Mouse (Mus musculus) midbrain, embryonic 12.5 days (tissue): ENCODE measurements at regions not wholly inside any gene's neighbourhood (a gene's known extent, or its start where the extent isn't known, plus 50 kb on each side); places are given as distances from the start of the nearest gene placed in this dataset.

Experiments used
- ATAC-seq: fragments of 200-750 bp; cut with Nextera tagmentation; 2 replicates; pipeline ENCODE4 v1.8.0; 2017; ENCODE audit warnings: low read depth, moderate TSS enrichment, moderate library complexity; ENCODE audit not compliant: low FRiP score
- H3K27ac ChIP-seq: fragments of 300-500 bp; sonication (generic); replicated peaks from 2 replicates; pipeline ENCODE4 v1.5.1; 2016; ENCODE audit warnings: mild to moderate bottlenecking
- H3K27me3 ChIP-seq: fragments of 300-500 bp; sonication (generic); 2 replicates; pipeline ENCODE4 v1.6.1; 2016; ENCODE audit warnings: mild to moderate bottlenecking
- H3K36me3 ChIP-seq: fragments of 300-500 bp; sonication (generic); 2 replicates; pipeline ENCODE4 v1.6.1; 2016
- H3K4me1 ChIP-seq: fragments of 300-500 bp; sonication (generic); 2 replicates; pipeline ENCODE4 v1.6.1; 2016
- H3K4me2 ChIP-seq: fragments of 300-500 bp; sonication (generic); replicated peaks from 2 replicates; pipeline ENCODE4 v1.6.1; 2016; ENCODE audit warnings: mild to moderate bottlenecking, moderate library complexity
- H3K4me3 ChIP-seq: fragments of 300-500 bp; sonication (generic); 2 replicates; pipeline ENCODE4 v1.5.1; 2016; ENCODE audit warnings: mild to moderate bottlenecking
- H3K9ac ChIP-seq: fragments of 300-500 bp; sonication (generic); replicated peaks from 2 replicates; pipeline ENCODE4 v1.6.1; 2016; ENCODE audit warnings: mild to moderate bottlenecking, moderate library complexity
- H3K9me3 ChIP-seq: fragments of 300-500 bp; sonication (generic); 2 replicates; pipeline ENCODE4 v1.6.1; 2016; ENCODE audit warnings: mild to moderate bottlenecking
- WGBS: fragments of 180-500 bp; shearing (Covaris S2); methylation state at CpG from one replicate; pipeline ENCODE4 v1.1.7; 2016; 5-methylcytosine and 5-hydroxymethylcytosine counted together

DNA sequence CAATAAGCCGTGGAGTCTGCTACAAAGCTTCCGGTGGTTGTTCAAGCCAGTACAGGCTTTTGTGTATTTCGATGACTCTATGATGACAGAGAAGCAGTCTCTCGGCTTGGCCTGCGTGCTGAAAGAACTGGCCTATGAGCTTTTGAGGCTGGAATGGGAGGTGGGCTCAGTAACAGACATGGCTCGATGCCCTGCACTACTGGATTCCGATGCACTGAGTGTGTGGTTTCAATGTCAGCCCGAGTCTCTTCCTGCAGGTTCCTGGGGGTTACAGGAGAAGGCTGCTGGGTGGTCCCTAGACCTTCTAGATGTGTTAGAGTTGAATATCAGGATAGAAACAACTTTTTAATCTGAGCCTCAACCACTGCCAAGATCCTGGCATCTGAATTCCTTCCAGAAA, 53.2 kb downstream of the Gm815 start:
- no peaks in the 10 kb centered on the region for H3K27me3 ChIP-seq
- H3K27ac ChIP-seq = no peak overlapping the region
- no peaks in the 10 kb centered on the region for H3K4me1 ChIP-seq
- no peaks in the 10 kb centered on the region for H3K36me3 ChIP-seq
- H3K4me3 ChIP-seq = no peak overlapping the region
- no peak overlapping the region for H3K9ac ChIP-seq
- no peaks in the 10 kb centered on the region for H3K9me3 ChIP-seq
- WGBS = 82% methylated on average over 8 of the region's 8 CpGs
- ATAC-seq = no peak
- no peak overlapping the region for H3K4me2 ChIP-seq

DNA sequence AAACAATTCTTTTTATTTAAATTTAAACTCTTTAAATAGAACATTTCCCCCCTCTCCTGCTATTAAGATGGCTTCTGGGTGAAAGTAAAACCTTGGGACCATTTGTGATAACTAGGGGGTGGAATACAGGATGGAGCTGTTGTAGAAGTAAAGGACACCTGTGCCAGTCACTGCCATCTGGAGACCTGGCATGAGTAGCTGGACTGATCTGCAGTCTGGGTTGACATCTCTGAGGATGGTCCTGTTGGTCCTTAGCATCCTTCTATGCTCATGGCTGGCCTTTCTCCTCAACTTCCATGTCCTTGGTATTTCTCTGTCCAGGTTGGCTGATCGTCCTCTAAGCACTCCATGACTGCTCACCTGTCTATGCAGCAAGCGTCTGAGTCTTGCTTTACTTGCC, 58.3 kb downstream of the Gm815 start:
- no peak overlapping the region for H3K9ac ChIP-seq

DNA sequence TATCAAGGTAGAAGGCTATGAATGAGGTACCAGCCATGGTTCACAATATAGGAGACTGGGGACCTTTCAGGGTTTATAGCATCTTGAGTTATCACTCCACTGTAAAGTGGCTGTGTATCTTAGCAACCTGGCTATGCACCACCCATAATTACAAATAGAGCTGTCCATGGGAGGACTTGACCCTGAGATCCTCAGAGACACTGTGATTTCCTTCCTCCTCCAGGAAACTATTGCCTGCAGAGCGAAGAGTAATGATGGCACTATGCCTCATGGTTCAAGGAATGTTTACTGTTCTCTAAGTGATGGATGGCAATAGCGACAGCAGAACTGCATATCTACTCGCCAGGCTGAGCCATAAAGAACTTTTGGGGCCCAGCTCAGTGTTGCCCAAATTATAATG, 60.9 kb downstream of the Gm815 start:
- Histone ChIP-seq H3K4me1 (no peaks in the 10 kb centered on the region), H3K9me3 (no peaks in the 10 kb centered on the region), H3K9ac (no peak overlapping the region), H3K4me3 (no peak overlapping the region), H3K27ac (no peak overlapping the region), H3K4me2 (no peak overlapping the region), H3K36me3 (no peaks in the 10 kb centered on the region), H3K27me3 (no peaks in the 10 kb centered on the region)
- ATAC-seq = no peak
- 85% methylated on average over 3 of the region's 3 CpGs for WGBS

More for the DNA sequence above, 58.3 kb downstream of the Gm815 start:
- Histone ChIP-seq H3K9me3 (no peaks in the 10 kb centered on the region), H3K4me1 (no peaks in the 10 kb centered on the region), H3K27me3 (no peaks in the 10 kb centered on the region), H3K4me3 (no peak overlapping the region), H3K36me3 (no peaks in the 10 kb centered on the region), H3K4me2 (no peak overlapping the region), H3K27ac (no peak overlapping the region)
- ATAC-seq = no peak
- 88% methylated on average over 2 of the region's 2 CpGs for WGBS

DNA sequence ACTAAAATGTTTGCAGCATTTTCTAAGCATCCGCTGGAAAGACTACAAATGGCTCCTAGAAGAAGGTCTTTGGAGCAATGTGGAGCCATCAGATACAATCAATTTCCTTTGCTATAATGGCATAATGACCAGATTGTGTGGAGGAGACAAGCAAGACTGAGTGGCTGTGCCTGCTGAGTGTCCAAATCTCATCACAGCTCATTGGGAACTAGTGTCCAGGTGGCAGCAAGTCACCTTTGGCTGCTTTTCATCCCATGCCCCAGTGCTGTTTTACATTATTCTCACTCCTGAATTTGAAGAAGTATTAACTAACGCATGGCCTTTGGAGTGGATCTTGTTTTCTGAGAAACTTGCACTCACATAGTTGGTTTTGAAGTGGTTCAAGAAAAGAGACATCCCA, 62.8 kb downstream of the Gm815 start:
- 95% methylated on average over 2 of the region's 2 CpGs for WGBS
- Histone ChIP-seq H3K9me3 (no peaks in the 10 kb centered on the region), H3K4me1 (no peaks in the 10 kb centered on the region), H3K27me3 (no peaks in the 10 kb centered on the region), H3K4me3 (no peak overlapping the region), H3K4me2 (no peak overlapping the region), H3K36me3 (no peaks in the 10 kb centered on the region), H3K27ac (no peak overlapping the region), H3K9ac (no peak overlapping the region)
- no peak for ATAC-seq

DNA sequence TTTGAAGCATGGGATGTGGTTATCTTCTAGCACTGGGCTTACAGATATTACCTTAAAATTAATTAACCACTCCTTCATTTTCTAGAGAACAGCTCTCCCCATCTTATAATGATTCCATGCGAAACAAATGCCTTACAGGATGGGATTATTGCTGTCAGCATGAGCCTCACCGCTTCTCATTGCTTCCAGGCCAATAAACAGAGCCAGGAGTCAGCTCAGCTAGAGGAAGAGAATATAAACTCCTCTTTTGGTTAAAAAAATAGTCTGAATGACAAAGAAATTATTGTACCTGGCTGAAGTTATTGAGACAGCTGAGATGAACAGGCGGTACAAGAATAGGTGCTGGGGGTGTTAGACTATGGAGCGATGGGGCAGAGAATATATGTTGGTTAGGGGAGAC, 63.5 kb downstream of the Gm815 start:
- no peak overlapping the region for H3K9ac ChIP-seq
- H3K4me2 ChIP-seq = no peak overlapping the region
- no peak overlapping the region for H3K27ac ChIP-seq
- H3K4me1 ChIP-seq = no peaks in the 10 kb centered on the region
- no peaks in the 10 kb centered on the region for H3K27me3 ChIP-seq
- no peaks in the 10 kb centered on the region for H3K9me3 ChIP-seq
- WGBS = 86% methylated on average over 4 of the region's 4 CpGs
- no peaks in the 10 kb centered on the region for H3K36me3 ChIP-seq
- no peak overlapping the region for H3K4me3 ChIP-seq
- no peak for ATAC-seq

DNA sequence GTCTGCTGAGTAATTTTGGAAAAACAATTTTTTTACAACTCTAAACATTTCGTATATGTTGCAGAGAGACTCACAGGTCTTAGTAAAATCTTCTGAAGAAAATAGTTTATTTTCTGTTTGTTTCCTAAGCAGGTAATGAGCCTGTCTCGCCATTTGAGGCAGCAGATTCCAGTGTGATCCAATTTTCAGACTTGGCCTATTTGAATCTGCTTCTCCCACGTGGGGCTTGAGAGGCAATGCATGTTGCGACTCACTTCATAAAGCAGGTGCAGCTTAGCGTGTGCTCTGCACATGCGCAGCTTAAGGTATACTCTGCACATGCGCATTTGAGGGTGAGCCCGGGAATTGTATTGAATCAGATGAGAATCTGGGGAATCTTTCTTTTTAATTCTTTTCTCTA, 67.7 kb downstream of the Gm815 start:
- Histone ChIP-seq H3K27me3 (no peaks in the 10 kb centered on the region), H3K9me3 (no peaks in the 10 kb centered on the region), H3K9ac (no peak overlapping the region), H3K4me3 (no peak overlapping the region), H3K36me3 (no peaks in the 10 kb centered on the region), H3K4me1 (no peaks in the 10 kb centered on the region), H3K27ac (no peak overlapping the region), H3K4me2 (no peak overlapping the region)
- WGBS = 87% methylated on average over 8 of the region's 8 CpGs
- no peak for ATAC-seq

DNA sequence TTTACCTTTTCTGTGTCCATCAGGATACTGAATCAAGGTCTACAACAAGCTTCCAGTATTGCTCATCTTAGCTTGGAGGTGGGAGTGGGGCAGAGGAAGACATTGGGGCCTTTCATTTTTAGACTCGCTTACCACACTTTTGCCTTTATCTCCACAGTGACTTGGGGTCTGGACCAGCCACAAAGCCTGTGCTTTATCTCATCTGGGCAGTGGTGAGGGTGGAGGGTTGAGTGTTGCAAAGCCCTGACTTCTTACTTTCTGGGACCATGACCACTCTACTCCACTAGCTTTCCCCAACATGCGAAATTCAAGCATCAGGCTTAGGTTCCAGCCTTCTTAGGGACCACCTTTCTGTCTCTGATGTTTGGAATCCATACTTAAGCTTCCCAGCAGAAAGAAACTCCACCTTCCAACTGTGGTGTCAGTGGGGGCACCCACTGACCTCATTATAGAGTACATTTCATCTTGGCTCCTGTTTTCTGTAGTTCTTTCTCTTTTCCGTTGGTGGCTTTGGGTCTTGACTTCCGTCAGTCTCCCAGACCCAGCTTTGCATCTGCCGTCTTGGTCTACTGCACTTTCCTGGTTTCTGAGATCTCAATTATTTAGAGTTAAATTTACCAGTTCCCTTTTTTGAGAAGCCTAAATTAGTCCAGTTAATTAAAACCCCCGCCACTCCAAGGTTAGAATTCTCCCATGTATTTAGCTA, 80.5 kb downstream of the Gm815 start:
- no peak for ATAC-seq
- Histone ChIP-seq H3K4me3 (no peak overlapping the region), H3K4me2 (no peak overlapping the region), H3K36me3 (no peaks in the 10 kb centered on the region), H3K27ac (no peak overlapping the region), H3K27me3 (no peaks in the 10 kb centered on the region), H3K9me3 (0 out of 2 replicates have a peak, but pooled peaks cover 4% of the 10 kb centered on the region), H3K4me1 (no peaks in the 10 kb centered on the region), H3K9ac (no peak overlapping the region)
- 93% methylated on average over 6 of the region's 6 CpGs for WGBS

DNA sequence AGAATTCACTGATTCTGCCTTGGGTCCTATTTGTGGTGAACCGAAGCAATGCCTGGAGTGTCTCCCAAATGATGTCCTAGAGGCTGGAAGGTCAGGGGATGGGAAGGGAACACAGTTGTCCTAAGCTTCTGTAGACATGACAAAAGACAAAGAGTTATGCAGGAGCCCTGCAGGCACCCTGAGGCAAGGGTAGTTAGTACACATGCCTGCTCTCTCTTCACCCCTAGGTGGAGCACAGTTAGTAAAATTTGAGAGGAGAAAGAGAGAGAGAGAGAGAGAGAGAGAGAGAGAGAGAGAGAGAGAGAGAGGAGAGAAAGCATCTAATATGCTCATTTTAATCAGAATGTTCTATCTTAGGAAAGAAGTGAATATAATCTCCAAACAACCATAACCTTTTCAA, 87.4 kb downstream of the Gm815 start:
- no peak overlapping the region for H3K9ac ChIP-seq
- H3K27me3 ChIP-seq = no peaks in the 10 kb centered on the region
- no peak for ATAC-seq
- no peak overlapping the region for H3K27ac ChIP-seq
- WGBS = 71% methylated on average over 1 of the region's 1 CpGs
- H3K4me1 ChIP-seq = peaks cover 16% of the 10 kb centered on the region
- no peak overlapping the region for H3K4me2 ChIP-seq
- no peak overlapping the region for H3K4me3 ChIP-seq
- no peaks in the 10 kb centered on the region for H3K9me3 ChIP-seq
- no peaks in the 10 kb centered on the region for H3K36me3 ChIP-seq

DNA sequence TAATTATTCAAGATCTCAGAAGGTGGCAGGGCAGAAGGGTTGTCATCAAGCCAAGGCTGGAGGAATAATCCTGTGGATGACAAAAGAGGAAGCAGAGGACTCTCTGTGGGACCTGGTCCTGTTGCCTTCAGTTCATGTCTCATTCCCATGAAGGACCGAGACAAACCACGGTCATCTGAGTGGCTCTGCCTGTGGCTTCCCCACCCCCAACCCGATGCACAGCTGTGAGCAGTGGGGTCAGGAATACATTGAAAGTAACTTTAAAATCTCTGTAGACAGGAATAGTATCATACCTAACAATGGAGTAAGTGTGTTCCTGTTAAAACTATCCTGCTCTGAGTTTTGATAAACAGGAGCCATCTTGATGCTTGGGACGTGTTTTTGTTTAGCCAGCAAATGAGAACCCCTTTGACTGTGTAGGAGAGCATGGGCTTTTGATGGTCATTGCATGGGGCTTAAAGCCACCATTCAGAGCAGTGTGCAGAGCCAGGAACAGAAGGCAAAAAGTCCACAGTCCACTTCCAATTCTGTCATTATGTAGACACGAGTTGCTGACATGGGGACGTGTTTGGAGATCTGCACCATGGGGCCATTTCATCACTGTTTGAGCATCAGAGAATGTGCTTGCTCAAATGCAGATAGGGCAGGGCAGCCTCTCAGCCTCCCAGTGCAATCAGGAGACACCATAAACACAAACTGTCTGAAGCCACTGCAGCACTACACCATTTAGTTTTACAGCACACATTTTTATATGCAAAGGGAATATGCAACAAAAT, 88.3 kb downstream of the Gm815 start:
- 80% methylated on average over 6 of the region's 6 CpGs for WGBS
- H3K9ac ChIP-seq = no peak overlapping the region
- no peaks in the 10 kb centered on the region for H3K36me3 ChIP-seq
- H3K27me3 ChIP-seq = no peaks in the 10 kb centered on the region
- H3K4me1 ChIP-seq = peaks cover 23% of the 10 kb centered on the region
- H3K4me2 ChIP-seq = no peak overlapping the region
- no peak overlapping the region for H3K27ac ChIP-seq
- H3K4me3 ChIP-seq = no peak overlapping the region
- H3K9me3 ChIP-seq = no peaks in the 10 kb centered on the region
- ATAC-seq = no peak

DNA sequence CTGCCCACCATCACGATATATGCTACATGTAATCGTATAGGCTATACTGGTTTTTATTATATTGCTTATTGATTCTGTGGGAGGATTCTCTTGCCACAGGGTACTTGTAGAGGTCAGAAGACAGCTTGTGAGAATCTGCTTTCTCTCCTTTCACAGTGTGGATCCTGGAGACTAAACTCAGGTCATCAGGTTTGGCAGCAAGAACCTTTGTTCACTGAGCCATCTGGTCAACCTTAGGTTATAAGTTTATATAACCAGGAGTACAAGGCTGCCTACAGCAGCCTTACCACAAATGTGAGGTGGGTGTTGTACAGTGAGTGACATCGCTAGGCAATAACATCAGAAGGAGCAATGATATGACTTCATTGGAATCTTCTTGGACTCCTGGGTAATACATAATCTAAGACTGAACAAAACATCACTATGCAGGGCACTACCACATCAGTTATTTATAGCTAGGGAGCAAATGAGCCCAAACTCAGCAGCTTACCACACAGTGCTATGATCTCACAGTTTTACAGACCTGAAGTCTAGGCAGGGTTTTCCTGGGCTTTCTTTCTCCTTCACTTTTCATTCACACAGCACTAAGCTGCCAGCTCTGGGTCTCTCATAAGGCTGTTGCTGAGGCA, 89.0 kb downstream of the Gm815 start:
- peaks cover 23% of the 10 kb centered on the region for H3K4me1 ChIP-seq
- no peaks in the 10 kb centered on the region for H3K36me3 ChIP-seq
- H3K9me3 ChIP-seq = no peaks in the 10 kb centered on the region
- 95% methylated on average over 3 of the region's 3 CpGs for WGBS
- no peak overlapping the region for H3K9ac ChIP-seq
- no peaks in the 10 kb centered on the region for H3K27me3 ChIP-seq
- no peak overlapping the region for H3K4me2 ChIP-seq
- no peak overlapping the region for H3K27ac ChIP-seq
- H3K4me3 ChIP-seq = no peak overlapping the region
- no peak for ATAC-seq

DNA sequence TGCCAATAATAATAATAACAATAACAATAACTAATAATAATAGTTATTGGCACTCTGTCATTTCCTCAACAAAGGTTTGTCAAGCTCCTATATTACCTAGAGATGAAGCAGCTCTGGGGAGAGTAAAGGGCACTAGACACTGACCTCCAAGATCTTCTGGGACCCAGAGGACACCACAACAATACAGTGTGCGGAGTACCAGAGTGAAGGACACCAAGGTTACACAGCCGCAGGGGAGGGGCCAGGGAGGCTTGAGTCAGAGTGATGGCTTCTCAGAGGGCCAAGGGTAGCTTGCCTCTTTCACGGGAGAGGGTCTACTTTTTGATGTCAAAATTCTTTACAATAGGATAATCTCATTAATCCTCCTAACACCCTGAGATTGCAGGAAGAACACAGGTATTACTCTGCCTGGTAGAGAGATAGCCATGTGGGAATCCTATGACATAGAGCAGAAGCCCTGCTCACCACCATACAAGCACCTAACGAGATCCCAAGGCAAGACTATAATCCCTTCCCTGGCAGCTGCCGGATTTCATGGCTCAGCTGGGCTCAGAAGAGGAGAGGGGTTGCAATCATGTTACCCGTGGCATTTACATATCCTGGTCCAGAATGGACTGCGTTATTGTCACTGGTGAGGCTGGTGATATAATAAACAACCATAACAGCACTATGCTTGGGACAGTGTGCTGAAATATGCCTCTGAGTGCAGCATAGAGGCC, 91.1 kb downstream of the Gm815 start:
- 32% methylated on average over 7 of the region's 7 CpGs for WGBS
- H3K36me3 ChIP-seq = no peaks in the 10 kb centered on the region
- peaks cover 23% of the 10 kb centered on the region for H3K4me1 ChIP-seq
- no peaks in the 10 kb centered on the region for H3K27me3 ChIP-seq
- H3K4me2 ChIP-seq = 0 out of 2 replicates have a peak overlapping the region, but pooled peaks have one; percentile 34
- no peaks in the 10 kb centered on the region for H3K9me3 ChIP-seq
- ATAC-seq = peak; percentile 62
- no peak overlapping the region for H3K9ac ChIP-seq
- H3K4me3 ChIP-seq = no peak overlapping the region
- H3K27ac ChIP-seq = peak overlapping the region; percentile 83
